Mouse (Mus musculus): ENCODE data around the gene Prss53.
"Not testable (repeated sequence)": the region's sequence is repeated elsewhere in the genome, so short reads cannot be mapped to it uniquely, and the experiment has no call there.

The Prss53 gene

GRCm38 (mm10) chr7:127870136-127870821 is 20.5 kb downstream of the Prss53 start:
- no peak for DNase-seq

GRCm38 (mm10) chr7:127869149-127869810 is 21.5 kb downstream of the Prss53 start:
- no peak for DNase-seq

DNA sequence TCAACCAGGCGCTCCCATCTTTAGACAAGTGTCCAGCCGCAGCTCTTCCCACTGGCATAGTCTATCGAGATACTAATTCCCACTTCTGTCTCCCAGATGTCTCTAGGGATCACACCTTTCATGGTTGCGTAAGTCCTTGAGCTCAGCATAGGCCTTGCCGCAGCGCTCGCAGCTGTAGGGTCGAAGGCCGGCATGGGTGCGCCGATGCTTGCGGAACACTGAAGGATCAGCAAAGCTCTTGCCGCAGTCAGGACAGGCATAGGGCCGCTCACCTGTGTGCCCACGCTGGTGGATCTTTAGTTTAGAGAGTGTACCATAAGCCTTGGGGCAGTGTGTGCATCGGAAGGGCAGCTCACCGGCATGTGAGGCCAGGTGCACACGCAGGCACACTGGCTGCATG is 23.1 kb downstream of the Prss53 start:
- DNase-seq, result no peak

GRCm38 (mm10) chr7:127866434-127866833 is 24.3 kb downstream of the Prss53 start:
- DNase-seq, result no peak

- no peak for DNase-seq
These were observed 32.5 kb downstream of the Prss53 start for GRCm38 (mm10) chr7:127858258-127858657.

DNA sequence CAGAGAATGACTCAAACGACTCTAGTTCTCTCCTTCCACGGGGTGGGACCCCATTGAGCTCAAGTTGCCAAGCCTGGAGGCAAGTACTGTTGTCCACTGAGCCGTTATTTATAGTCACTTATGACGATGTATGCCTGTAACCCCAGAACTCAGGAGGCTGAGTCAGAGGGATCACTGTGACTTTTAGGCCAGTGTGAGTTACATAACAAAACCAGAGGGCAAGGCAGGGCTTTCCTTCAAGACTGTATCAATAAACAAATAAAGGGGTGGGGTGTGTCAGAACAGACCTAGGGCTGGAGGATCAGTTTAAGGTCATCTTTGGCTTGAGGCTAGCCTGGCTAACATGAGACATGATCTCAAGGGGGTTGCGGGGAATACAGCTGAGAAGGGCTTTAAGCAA is 39.9 kb downstream of the Prss53 start:
- no peak for DNase-seq

DNA sequence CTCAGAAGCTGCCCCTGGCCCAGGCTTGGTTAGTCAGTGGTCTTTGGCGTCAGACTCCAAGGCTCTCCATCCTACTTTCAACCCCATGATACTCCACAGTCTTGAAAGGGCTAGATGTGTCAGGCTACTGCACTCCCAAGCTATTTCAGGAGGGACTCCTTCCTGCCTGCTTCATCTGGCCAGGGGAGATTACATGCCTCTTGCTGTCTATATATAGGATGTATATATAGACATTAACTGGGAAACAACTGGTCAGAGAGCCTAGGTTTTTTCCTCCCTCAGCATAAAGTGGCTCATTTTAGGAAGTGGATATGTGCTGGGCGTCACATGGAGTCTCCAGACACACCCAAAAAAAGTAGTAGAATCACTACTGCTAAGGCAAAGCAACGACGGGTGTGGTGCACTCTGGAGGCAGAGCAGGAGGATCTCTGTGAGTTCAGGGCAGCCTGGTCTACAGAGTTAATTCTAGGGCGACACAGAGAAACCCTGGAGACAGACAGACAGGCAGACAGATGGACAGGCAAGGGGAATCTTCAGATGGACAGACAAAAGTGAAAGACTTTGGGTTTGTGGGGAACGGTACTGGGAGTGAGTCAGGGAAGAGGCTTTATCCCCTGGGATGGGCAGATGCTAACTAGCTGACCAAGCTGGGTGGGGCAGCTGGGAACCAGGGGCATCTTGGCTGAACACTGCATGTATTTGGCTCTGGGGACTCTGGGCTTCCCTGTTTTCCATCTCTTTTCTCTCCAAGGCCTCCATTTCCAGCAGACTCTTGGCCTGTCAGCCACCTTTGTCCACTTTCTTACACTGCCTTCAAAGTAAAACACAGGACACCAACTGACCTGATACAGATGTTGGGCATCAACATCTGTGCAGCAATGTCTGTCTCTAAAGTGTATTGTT is 40.5 kb downstream of the Prss53 start:
- DNase-seq, result no peak

- DNase-seq, result peak; percentile 84 to 92
These were observed 48.6 kb downstream of the Prss53 start for GRCm38 (mm10) chr7:127842001-127842718.

DNA sequence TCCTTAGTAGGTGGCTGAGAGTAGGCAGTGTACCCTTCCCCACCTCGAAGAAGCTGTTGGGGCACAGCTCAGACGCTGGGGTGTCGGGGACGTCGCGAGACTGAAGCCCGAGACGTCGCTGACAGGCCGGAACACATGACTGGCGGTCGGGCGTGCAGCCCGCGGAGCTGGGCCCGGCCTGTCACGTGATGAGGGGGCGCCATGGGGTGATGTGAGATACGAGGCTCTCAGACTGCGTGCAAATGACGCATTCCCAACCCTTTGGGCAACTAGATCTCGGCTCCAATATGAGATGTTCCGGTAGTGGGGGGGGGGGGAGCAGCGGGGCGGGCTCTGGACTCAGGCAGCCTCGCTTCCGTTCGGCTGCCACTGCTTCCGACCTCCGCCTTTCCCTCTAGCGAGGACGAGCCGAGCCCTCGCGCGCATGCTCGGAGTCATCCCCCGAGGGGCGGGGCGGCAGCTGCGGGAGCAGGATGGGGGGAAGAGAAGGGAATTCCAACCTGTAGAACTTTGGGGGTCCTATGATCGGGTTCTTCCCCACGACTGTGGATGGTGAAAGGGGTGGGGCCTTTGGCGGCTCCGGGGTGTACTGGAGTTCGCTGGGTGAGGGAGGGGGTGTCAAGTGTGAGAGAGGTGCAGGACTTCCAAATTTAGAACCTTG is 49.3 kb downstream of the Prss53 start:
- DNase-seq, result peak; percentile 93 to 94

DNA sequence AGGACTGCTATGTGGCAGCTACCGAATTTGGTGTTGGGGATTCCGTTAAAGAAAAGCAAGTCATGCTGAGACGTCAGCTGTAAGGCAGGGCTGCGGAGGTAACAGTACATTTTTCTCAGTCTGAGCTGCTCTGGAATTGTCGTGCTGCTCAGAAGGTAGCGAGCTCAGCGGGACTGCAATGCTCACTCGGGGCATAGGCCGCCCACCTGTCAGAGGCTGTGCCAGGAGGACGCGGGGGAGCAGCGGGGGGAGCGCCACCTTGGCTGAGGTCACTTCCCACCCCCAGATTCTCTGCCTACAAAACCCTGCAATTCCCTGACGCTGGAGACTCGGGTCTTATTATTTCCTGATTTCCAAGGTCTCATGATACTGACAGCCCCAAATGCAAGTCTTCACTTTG is 49.9 kb downstream of the Prss53 start:
- peak; percentile 77 to 80 for DNase-seq

DNA sequence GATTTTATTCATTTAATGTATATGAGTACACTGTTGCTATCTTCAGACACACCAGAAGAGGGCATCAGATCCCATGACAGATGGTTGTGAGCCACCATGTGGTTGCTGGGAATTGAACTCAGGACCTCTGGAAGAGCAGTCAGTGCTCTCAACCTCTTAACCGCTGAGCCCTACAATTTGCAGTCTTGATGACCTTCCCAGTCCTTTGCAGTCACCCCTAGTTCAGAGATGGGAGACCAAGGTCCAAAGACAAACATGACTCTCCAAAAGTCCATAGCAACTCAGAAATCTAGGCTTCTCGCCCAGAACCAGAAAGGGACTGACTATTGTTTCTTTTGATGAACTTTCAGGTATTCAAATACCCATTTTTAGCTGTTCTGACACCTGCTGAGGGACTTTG is 50.7 kb downstream of the Prss53 start:
- DNase-seq, result not testable (repeated sequence)

- not testable (repeated sequence) for DNase-seq
These were observed 52.9 kb downstream of the Prss53 start for GRCm38 (mm10) chr7:127837878-127838277.

DNA sequence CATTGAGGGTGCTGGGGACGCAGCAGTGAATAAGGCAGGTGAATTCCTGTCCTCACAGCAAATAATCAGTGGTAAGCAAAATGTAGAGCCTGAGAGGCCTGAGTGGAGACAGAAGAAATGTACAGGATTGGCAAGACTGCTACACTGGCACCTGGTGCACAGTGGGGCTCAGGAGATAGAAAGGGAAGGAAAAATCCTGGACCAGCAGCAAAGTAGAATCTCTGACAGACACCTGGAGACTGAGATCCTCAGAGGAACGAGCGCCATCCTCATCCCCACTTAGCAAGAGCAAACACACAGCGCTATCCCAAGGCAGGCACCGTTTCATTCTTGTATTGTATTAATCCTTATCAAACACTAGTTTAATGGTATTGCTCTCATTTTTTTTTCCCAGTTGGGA is 53.3 kb downstream of the Prss53 start:
- peak; percentile 55 to 66 for DNase-seq

All from cerebellum, adult 18-20 months (tissue).